Comparison of ENCODE assay signal across 13 mouse cellular contexts in genomic region chr13:83573327-83573726, GRCm38 (mm10).
A peak's percentile ranks its signal among the peaks of the same experiment; 100 is the strongest.
DNase-seq lines count a peak whose midpoint lies in the region; ATAC-seq and TF ChIP-seq lines count a peak whose summit lies in the region.
"Had no signal": no experiment of that assay in that cellular context is flagged by ENCODE, and none has a peak within 500 bp of the region (broad histone marks: within the 10 kb centered on the region; RNA-seq: fewer than 3 reads in every experiment).

No protein-coding gene starts in this region.

- H3K27ac ChIP-seq in spleen, adult 2 months (ENCODE audit: insufficient read depth, low read length) = peak overlapping the region; percentile 85
- H3K27ac ChIP-seq in heart, embryonic 14.5 days (replicated peaks in 1 of 2; ENCODE audit: control insufficient read depth in 1 of 2, insufficient read depth in 1 of 2, low read depth in 2 of 2, low read length in 2 of 2) = peak overlapping the region; percentile 48 to 83
- 0 out of 2 replicates have a peak overlapping the region, but pooled peaks have one; percentile 5 for H3K27ac ChIP-seq in stomach, postnatal 0 days (replicated peaks)
- H3K27ac ChIP-seq in limb, embryonic 10.5 days = no peak overlapping the region
- H3K27ac ChIP-seq in hindbrain, postnatal 0 days = no peak overlapping the region
- H3K27ac ChIP-seq: forebrain, embryonic 10.5 days; midbrain, embryonic 12.5 days; stomach, embryonic 15.5 days had no signal

- DNase-seq in embryo, embryonic 10.5 days (ENCODE audit: low spot score) = peak; percentile 29
- DNase-seq in embryo, embryonic 11 days = no peak
- no peak for DNase-seq in spleen, adult 2 months (ENCODE audit: low read depth in 1 of 2, low spot score in 2 of 2)
- DNase-seq in spleen, postnatal 14 days (ENCODE audit: low spot score in 2 of 2) = no peak
- DNase-seq in stomach, postnatal 0 days (ENCODE audit: low spot score) = no peak
- DNase-seq in limb, embryonic 10.5 days (ENCODE audit: low spot score) = no peak
- DNase-seq in hindbrain, postnatal 0 days (ENCODE audit: low spot score) = no peak
- DNase-seq: cerebellum, adult 2 months; kidney, postnatal 25 days had no signal

- H3K4me2 ChIP-seq in heart, embryonic 14.5 days (ENCODE audit: low read length) = peak overlapping the region; percentile 51
- no peak overlapping the region for H3K4me2 ChIP-seq in stomach, postnatal 0 days (replicated peaks; ENCODE audit: low read depth)
- no peak overlapping the region for H3K4me2 ChIP-seq in hindbrain, postnatal 0 days (ENCODE audit: low read depth, low read length)
- H3K4me2 ChIP-seq: midbrain, embryonic 12.5 days; stomach, embryonic 15.5 days had no signal

- H3K4me1 ChIP-seq in spleen, adult 2 months (ENCODE audit: control insufficient read depth, insufficient read depth, insufficient read length) = peaks cover 16% of the 10 kb centered on the region
- H3K4me1 ChIP-seq in heart, embryonic 14.5 days (ENCODE audit: control insufficient read depth in 2 of 2, insufficient read depth in 2 of 2, low read length in 2 of 2) = peaks cover 9 to 54% of the 10 kb centered on the region in 2 experiments
- H3K4me1 ChIP-seq in stomach, postnatal 0 days (replicated peaks; ENCODE audit: control insufficient read depth, insufficient read depth) = no peaks in the 10 kb centered on the region
- H3K4me1 ChIP-seq in limb, embryonic 10.5 days = peaks cover 4% of the 10 kb centered on the region; the same call in 1 of the 2 replicates
- H3K4me1 ChIP-seq in hindbrain, postnatal 0 days (ENCODE audit: insufficient read depth, low read length) = no peaks in the 10 kb centered on the region

- ATAC-seq in heart, embryonic 14.5 days (ENCODE audit: insufficient number of reproducible peaks, insufficient read depth, low FRiP score, low read depth) = no peak
- ATAC-seq in stomach, postnatal 0 days (ENCODE audit: low FRiP score, low TSS enrichment) = no peak
- ATAC-seq in hindbrain, postnatal 0 days = no peak

- 40% methylated on average over 4 of the region's 4 CpGs for WGBS in spleen, adult 2 months
- 7% methylated on average over 4 of the region's 4 CpGs for WGBS in heart, embryonic 14.5 days
- 72% methylated on average over 4 of the region's 4 CpGs for WGBS in stomach, postnatal 0 days
- 65% methylated on average over 4 of the region's 4 CpGs for WGBS in limb, embryonic 10.5 days
- WGBS in hindbrain, postnatal 0 days = 51% methylated on average over 4 of the region's 4 CpGs

- no peak for TF ChIP-seq EP300 in stomach, postnatal 0 days (optimal IDR thresholded peaks at IDR 0.05)

- no peak for TF ChIP-seq CTCF in spleen, adult 2 months (IDR thresholded peaks at IDR 0.05; ENCODE audit: extremely low read depth, insufficient read depth, insufficient read length, insufficient replicate concordance)
- no peak for TF ChIP-seq CTCF in stomach, postnatal 0 days (IDR thresholded peaks at IDR 0.05; ENCODE audit: low read depth)
- TF ChIP-seq CTCF in hindbrain, postnatal 0 days (IDR thresholded peaks at IDR 0.05; ENCODE audit: low read depth) = no peak

- H3K27me3 ChIP-seq in spleen, adult 2 months (ENCODE audit: control insufficient read depth, insufficient read depth, low read length) = no peaks in the 10 kb centered on the region
- no peaks in the 10 kb centered on the region for H3K27me3 ChIP-seq in heart, embryonic 14.5 days (ENCODE audit: control insufficient read depth, insufficient read depth, low read length)
- no peaks in the 10 kb centered on the region for H3K27me3 ChIP-seq in stomach, postnatal 0 days (ENCODE audit: control insufficient read depth, insufficient read depth, low read length)
- H3K27me3 ChIP-seq in limb, embryonic 10.5 days (ENCODE audit: low read depth, poor library complexity, severe bottlenecking) = no peaks in the 10 kb centered on the region
- H3K27me3 ChIP-seq in hindbrain, postnatal 0 days (ENCODE audit: insufficient read depth, low read length) = no peaks in the 10 kb centered on the region
- H3K27me3 ChIP-seq: midbrain, embryonic 12.5 days; stomach, embryonic 15.5 days had no signal

- no peak overlapping the region for H3K4me3 ChIP-seq in spleen, adult 2 months (ENCODE audit: extremely low read depth, insufficient read depth, insufficient read length)
- H3K4me3 ChIP-seq in heart, embryonic 14.5 days (ENCODE audit: control insufficient read depth in 1 of 2, insufficient read depth in 1 of 2, low read depth in 1 of 2, low read length in 2 of 2) = no peak overlapping the region
- H3K4me3 ChIP-seq in stomach, postnatal 0 days (ENCODE audit: low read depth, low read length) = no peak overlapping the region
- H3K4me3 ChIP-seq in limb, embryonic 10.5 days = no peak overlapping the region
- no peak overlapping the region for H3K4me3 ChIP-seq in hindbrain, postnatal 0 days (ENCODE audit: low read length)
- H3K4me3 ChIP-seq: forebrain, embryonic 10.5 days; midbrain, embryonic 12.5 days; stomach, embryonic 15.5 days had no signal

- H3K9me3 ChIP-seq in heart, embryonic 14.5 days (ENCODE audit: control insufficient read depth, low read length) = no peaks in the 10 kb centered on the region
- no peaks in the 10 kb centered on the region for H3K9me3 ChIP-seq in stomach, postnatal 0 days (ENCODE audit: control insufficient read depth, low read length)
- H3K9me3 ChIP-seq in limb, embryonic 10.5 days (replicated peaks) = no peaks in the 10 kb centered on the region
- H3K9me3 ChIP-seq in hindbrain, postnatal 0 days (ENCODE audit: low read length) = no peaks in the 10 kb centered on the region
- H3K9me3 ChIP-seq: forebrain, embryonic 10.5 days; midbrain, embryonic 12.5 days; stomach, embryonic 15.5 days had no signal

- TF ChIP-seq POLR2A in spleen, adult 2 months (IDR thresholded peaks at IDR 0.05; ENCODE audit: low read depth, low read length) = no peak

- peaks cover 7% of the 10 kb centered on the region; the same call in 1 of the 2 replicates for H3K36me3 ChIP-seq in spleen, adult 2 months (ENCODE audit: control insufficient read depth, insufficient read depth, low read length)
- H3K36me3 ChIP-seq in heart, embryonic 14.5 days (ENCODE audit: control insufficient read depth, insufficient read depth, low read length) = peaks cover 13% of the 10 kb centered on the region
- no peaks in the 10 kb centered on the region for H3K36me3 ChIP-seq in stomach, postnatal 0 days (ENCODE audit: control insufficient read depth, insufficient read depth, low read length)
- H3K36me3 ChIP-seq in limb, embryonic 10.5 days = no peaks in the 10 kb centered on the region
- no peaks in the 10 kb centered on the region for H3K36me3 ChIP-seq in hindbrain, postnatal 0 days (ENCODE audit: insufficient read depth, low read length)
- H3K36me3 ChIP-seq: forebrain, embryonic 10.5 days; midbrain, embryonic 12.5 days; stomach, embryonic 15.5 days had no signal

- peak overlapping the region; percentile 27; the same call in 1 of the 2 replicates for H3K9ac ChIP-seq in heart, embryonic 14.5 days (ENCODE audit: low read length)
- no peak overlapping the region for H3K9ac ChIP-seq in stomach, postnatal 0 days (ENCODE audit: low read length)
- no peak overlapping the region for H3K9ac ChIP-seq in hindbrain, postnatal 0 days (replicated peaks; ENCODE audit: low read length)
- H3K9ac ChIP-seq: midbrain, embryonic 12.5 days; stomach, embryonic 15.5 days had no signal

Comparison
In these comparisons a context has a peak if more than half of its experiments do, and no peak if none do; other contexts are left out.
1. H3K27ac ChIP-seq: peak in spleen, adult 2 months (single experiment), heart, embryonic 14.5 days (2 of 2) and stomach, postnatal 0 days (single experiment); none in limb, embryonic 10.5 days (single experiment) and hindbrain, postnatal 0 days (single experiment).